Mouse (Mus musculus) cerebellum, adult 8-10 months (tissue): Measurements from ENCODE around the gene Crtc3.

Experiments
- DNase-seq: peaks from one replicate; pipeline ENCODE4 v3.0.0; 2022

Crtc3 gene

GRCm38 (mm10) chr7:80682630-80683029, 6.0 kb downstream of the Crtc3 start:
- DNase-seq = no peak

DNA sequence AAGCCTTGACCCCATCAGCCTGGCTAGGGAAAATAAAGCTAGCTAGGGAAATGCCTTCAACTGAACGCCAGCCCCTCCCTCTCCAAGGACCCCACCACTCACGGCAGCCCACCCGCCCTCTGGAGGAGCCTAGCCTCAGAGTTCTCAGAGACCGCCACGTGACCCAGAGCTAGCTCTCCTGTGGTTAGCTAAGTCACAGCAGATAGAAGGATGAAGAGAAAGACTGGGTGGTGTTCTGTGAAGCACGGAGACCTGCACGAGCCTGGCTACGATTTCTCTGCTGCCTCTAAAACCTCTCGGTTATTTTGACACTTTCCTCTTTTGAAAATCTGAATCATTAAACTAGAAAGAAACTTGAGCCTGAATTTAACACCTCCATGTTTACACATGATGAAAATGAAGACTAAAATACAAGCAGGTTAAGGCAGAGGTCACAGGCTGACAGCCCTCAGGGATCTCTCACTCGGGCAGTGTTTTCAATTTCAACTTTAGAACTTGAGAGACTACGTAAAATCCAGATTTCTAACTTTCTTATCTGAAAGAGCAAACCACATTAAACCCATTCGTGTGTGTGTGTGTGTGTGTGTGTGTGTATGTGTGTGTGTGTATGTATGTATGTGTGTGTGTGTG, 8.3 kb downstream of the Crtc3 start:
- DNase-seq = no peak

GRCm38 (mm10) chr7:80672323-80672722, 16.4 kb downstream of the Crtc3 start:
- DNase-seq = no peak

GRCm38 (mm10) chr7:80670889-80671288, 17.8 kb downstream of the Crtc3 start:
- DNase-seq = no peak

DNA sequence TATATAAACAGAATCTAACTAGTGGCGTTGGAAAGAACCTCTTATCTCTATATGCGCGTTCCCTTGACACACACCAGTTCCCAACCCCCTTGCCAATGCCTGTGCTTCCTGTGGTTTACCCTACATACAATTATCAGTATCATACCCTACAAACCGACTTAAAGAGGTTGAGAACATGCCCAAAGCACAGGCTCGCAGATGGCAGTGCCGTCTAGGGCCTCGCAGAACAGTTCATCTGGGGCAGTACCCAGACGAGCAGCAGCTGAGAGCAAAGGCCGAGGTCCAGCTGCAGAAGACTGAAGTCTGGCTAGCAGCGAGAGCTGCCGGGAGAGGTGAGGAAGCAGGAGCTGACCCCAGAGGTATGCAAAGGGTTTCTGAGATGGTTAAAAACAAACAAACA, 21.5 kb downstream of the Crtc3 start:
- no peak for DNase-seq

- DNase-seq = no peak
Observed at GRCm38 (mm10) chr7:80666198-80666915, 22.3 kb downstream of the Crtc3 start.

GRCm38 (mm10) chr7:80661082-80661481, 27.6 kb downstream of the Crtc3 start:
- DNase-seq = no peak

DNA sequence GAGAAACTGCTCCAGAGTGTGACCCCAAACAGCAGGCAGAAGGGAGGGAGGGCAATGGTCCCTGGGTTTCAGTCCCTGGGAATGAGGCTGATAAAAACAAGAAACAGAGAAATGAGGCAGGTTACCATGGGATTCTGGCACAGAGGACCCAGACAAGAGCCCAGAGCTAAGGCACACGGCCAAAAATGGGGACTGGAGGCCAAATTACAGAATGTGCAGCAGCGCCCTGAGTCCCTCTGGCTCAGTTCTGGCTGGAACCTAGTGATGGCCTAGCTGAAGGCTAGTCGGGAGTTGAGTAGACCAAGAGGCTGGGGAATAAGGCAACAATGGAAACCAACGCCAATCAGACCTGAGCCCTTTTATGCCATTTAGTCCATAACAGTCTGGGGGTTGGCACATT, 28.1 kb downstream of the Crtc3 start:
- DNase-seq = peak; percentile 88

DNA sequence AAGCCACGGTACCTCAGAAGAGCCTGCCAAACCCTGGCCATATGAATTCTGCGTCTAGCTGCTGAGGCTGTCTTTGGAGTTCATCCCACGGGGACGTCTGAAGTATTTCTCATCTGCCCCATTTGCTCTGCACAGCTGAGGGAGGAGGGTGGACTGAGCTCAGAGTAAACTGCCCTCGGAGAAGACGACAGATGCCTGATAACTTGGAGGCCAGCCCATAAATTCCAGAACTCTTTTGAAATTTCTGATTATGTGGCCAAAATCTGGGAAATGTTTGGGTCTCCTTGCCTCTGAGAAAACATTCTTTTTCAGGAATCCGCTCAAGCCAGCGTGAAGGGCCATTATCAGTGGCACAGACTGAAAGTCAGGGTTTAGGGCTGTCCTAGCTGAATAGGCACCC, 30.8 kb downstream of the Crtc3 start:
- no peak for DNase-seq

GRCm38 (mm10) chr7:80655350-80656013, 33.2 kb downstream of the Crtc3 start:
- no peak for DNase-seq

DNA sequence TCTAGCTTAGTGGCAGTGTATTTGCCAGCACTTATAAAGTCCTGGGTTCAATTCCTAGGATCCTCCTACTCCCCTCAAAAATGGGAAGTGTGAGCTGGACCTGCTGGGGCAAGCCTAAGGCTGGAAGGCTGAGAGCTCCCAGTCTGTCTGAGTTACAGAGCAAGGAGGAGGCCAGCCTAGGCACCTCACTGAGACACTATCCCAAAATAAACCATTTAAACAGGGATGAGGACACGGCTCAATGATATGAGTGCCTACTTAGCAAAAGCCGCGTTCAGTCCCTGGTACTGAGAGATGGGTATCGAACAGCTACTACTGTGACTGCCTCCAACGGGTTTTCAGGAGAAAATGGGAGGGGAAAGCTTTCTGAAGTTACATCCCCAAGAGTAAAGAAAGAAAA, 33.8 kb downstream of the Crtc3 start:
- no peak for DNase-seq

GRCm38 (mm10) chr7:80654393-80654792, 34.3 kb downstream of the Crtc3 start:
- no peak for DNase-seq

DNA sequence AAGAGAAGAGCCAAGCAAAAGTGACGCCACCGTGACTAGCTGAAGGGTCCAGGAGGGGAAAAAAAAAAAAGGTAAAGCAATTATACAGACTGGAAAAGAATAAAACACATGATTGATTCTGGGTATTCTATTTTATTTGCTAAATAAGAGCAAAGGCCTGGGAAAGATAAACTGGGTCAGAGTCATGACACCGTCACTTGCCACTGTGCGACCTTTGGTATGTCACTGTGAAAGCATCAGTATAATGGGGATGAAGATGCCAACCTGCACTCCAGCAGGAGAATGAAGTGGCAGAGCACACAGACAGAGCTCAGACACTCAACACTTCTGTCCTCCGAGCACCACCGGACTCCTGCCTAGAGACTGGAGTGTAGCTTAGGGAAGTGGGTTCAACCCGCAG, 34.7 kb downstream of the Crtc3 start:
- no peak for DNase-seq

GRCm38 (mm10) chr7:80653077-80653476, 35.6 kb downstream of the Crtc3 start:
- no peak for DNase-seq

GRCm38 (mm10) chr7:80652289-80652688, 36.4 kb downstream of the Crtc3 start:
- no peak for DNase-seq

- peak; percentile 60 for DNase-seq
Observed at GRCm38 (mm10) chr7:80647437-80647871, 41.2 kb downstream of the Crtc3 start.

DNA sequence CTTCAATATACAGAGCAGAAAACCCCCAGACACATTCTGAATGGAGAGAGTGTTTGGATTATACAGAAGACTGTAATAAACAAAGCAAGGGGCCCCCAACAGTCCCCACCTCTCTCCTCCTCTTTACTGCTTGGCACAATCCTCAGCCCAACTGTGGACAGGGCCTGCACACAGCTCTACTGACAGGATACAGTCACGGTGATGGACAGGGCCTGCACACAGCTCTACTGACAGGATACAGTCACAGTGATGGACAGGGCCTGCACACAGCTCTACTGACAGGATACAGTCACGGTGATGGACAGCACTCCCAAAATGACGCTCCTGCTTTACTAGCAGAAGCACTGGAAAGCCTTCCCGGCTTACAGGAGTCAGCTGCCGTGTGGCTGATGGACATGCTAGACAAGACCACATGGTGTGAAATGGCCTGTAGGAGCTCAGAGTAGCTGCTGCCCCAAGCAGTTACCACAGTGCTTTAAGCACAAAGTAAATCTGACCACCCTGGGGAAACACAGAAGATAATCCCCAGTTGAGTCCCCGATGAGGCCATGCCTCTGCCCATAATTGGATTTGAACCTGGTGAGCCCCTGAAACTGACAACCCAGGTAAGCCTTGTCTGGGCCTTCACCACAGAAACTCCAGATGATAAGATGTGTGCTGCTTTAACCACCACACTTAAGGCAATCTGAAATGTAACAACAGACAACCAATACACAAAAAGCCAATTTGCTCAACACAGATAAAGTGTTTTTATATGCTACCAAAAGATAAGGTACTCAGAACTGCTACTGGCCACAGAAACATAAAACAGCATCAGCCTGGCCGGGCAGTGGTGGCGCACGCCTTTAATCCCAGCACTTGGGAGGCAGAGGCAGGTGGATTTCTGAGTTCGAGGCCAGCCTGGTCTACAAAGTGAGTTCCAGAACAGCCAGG, 42.3 kb downstream of the Crtc3 start:
- no peak for DNase-seq

GRCm38 (mm10) chr7:80642976-80643666, 45.6 kb downstream of the Crtc3 start:
- DNase-seq = no peak

DNA sequence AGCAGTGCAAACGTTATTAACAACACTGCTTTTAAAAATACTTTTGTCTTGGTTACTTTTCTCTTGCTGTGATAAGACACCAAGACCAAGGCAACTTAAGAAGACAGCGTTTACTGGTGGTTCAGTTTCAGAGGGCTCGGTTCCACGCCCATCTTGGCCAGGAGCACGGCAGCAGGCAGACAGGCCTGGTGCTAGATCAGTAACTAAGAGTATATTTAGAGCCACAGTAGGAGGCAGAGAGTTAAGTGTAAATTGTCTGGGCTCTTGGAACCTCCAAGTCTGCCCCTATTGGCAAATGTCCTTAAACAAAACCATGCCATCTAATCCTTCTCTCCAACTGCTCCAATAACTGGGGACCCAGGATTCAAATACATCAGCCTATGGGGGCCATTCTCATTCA, 46.1 kb downstream of the Crtc3 start:
- no peak for DNase-seq

- no peak for DNase-seq
Observed at GRCm38 (mm10) chr7:80641899-80642298, 46.8 kb downstream of the Crtc3 start.

- DNase-seq = no peak
Observed at GRCm38 (mm10) chr7:80641497-80641896, 47.2 kb downstream of the Crtc3 start.

DNA sequence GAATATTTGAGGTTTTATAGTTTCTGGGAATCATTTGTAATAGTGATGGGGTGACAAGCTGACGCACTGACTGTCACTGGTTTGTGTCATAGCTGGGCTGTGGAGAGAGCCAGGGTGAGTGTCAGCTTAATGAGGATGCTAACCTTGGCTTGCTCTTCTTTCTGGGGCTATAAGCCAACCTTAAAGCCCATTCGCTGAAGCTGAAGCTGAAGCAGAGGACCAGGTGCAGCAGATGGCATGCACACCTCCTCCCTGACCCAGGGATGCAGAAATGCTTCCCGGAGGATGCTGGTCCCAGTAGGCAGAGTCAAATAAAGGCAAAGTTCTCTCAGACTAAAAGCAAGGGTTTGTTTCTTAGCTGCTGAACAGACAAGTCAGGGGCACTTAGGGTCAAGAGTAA, 48.7 kb downstream of the Crtc3 start:
- peak; percentile 69 for DNase-seq
